Mouse (Mus musculus): ENCODE data around the gene Rhox9.
"Not testable (repeated sequence)": the region's sequence is repeated elsewhere in the genome, so short reads cannot be mapped to it uniquely, and the experiment has no call there.

Gene Rhox9

DNA sequence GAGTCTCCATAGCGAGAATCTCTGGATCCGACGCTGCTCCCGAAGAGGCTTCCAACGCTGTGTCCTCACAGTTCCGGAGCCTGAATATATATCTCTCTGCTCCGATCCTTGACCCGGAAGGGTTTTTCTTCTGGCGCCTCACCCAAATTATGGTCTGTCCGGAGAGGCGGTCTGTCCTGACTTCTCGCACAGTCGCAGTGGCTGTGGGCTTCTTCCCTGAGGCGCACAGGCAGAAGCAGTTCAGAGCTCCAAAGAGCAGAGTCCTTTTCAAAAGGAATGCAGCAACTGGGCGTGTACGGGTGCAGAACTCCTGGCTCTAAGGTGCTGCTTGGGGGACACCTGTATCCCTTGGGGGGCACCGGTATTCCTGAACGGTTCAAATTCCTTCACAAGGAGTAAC lies at the start of gene Rhox9:
TSS of gene Rhox9 (minus strand) at position 101 of the 400 bp plus-strand sequence.
- not testable (repeated sequence) for DNase-seq

DNA sequence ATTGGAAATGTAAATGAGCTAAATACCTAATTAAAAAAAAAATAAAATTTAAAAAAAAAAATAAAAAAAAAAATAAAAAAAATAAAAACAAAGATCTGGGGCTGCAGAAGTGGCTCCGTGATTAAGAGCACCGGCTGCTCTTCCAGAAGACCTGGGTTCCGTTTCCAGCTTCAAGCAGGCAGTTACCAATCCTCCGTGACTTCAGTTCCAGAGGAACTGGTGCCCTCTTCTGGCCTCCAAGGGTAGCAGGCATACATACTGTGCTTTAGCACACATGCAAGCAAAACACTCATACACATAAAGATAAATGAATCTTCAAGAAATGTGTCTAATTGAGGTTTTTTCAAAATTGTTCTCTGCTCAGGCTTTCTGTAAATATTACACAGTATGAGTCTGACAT lies 14.7 kb upstream of the Rhox9 start:
- DNase-seq, result no peak

DNA sequence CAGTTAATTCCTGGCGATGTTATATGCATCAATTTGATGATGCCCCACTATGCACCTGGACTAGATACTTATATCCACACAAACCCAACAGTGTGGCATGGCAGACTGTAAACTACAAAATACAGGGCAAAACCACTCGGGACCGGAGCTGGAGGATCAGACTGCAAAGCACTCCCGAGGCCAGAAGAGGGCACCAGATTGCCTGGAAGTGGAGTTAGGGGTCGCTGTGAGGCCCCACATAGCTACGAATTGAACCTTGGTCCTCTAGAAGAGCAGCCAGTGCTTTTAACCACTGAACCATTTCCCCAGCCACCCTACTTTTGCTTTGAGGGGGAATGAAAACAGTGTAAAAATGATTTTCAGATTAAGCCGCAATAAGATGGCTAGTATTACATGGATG lies 7.0 kb upstream of the Rhox9 start:
- no peak for DNase-seq

DNA sequence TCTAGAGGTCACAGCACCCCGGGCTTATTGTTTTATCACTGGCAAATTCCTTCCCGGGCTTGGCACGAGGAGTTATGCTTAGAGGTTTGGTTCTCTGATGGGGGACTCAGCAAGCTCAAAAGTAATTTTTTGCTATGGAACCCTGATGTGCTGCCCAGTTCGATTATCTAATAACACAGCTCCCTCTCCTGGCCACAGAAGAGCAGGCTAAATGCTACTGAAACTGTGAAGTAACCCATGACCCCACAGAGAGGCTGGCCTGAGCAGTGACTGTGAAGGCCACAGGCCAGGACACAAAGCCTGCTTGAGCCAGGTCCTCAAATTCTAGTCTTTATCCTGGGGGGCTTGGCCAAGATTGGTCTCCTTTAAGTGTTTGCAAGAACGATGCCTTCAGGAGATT lies 2.2 kb upstream of the Rhox9 start:
- no peak for DNase-seq

DNA sequence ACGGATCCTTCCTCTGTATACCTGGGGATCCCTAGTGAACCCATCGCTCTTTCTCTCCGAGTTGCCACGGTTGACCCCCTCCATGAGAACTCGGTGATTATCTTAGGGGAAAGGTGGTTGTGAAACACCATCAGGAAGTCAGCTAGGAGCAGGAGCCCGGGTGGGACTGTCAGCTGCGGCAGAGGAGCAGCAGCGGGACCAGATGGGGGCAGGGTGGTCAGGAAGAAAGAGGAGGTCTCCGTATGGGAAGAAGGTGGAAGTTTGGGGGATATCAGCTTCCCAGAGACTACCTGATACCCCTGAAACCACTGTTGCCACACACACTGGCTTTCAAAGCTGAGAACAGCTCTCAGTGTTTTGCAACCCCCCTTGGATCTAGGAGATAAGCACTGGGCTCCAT lies 4.4 kb downstream of the Rhox9 start, which contains the start of gene Rhox7b:
TSS of gene Rhox7b (minus strand) at position 101 of the 400 bp plus-strand sequence.
- not testable (repeated sequence) for DNase-seq

DNA sequence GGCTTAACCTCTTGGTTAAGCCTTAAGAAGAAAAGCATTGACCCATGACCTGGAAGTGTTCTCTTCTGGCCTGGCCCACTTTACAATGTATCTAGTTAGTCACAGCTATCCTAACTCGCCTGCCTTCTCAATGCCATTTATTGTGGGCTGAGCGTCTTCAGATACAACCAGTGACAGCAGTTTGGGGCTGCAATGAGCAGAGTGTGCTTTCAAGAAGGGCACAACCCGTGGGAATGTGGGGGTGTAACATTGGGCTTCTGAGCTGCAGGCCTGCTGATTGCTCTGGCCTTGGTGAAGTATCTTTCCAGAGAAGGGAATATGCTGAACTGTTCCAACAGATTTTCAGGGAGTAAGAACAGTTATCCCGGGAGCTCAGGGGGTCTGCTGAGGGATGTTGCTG lies 22.7 kb downstream of the Rhox9 start, which contains the start of gene Rhox8:
TSS of gene Rhox8 (minus strand) at position 101 of the 400 bp plus-strand sequence.
- DNase-seq, result no peak

DNA sequence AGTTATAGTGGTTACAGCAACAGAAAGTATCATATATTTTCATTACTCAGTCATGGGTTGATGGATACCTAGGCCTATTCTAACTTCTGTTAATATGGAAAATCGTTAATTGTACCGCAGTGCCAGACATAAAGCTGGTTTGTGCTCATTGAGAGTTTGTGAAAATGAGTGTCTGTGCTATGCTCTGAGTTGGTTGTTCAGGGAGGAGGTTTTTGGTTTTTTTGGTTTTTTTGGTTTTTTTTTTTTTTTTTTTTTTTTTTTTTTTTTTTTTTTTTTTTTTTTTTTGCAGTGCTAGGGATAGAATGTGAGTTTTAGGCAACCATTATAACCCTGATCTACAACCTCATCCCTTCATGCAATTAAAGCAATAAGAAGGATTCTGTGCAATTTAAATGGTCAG lies 29.9 kb downstream of the Rhox9 start:
- DNase-seq, result no peak
